ENCODE assay signal across 31 mouse cellular contexts in the genomic region with DNA sequence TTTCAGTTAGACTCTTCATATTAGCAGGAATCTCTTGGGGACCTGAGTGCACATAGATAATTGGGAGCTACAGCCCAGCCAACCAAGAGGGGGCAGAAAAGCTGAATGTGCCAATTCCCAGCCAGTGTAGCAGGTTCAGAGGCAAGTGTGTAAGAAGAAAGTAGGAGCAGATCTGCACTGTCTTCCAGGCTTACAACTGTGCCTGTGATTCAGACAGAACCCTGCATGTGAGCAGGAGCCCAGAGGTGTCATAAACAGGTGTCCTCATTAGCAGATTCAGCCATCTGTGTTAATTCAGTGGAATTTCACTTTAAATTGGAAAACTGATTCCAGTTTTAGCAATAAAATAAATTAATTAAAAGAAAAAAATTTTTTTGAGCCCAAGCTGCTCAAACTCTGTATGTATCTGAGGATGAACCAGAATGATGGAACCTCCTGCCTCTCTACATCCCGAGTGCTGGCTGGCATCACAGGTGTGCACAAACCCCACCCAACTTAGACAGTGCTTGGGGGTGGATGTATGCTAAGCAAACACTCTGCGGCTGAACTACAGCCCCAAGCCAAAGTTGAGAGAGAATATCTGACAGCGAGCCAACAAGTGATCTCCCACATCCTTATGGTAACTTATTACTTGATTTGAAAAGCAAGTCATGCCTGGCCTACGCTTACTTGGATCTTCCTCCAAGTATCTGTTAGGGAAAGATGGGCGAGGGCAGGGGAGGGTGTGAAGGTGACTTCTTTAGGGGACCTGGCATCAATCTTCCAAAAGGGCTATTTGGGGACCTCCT.
DNase-seq lines count a peak whose midpoint lies in the region; ATAC-seq and TF ChIP-seq lines count a peak whose summit lies in the region.
"Had no signal": no experiment of that assay in that cellular context is flagged by ENCODE, and none has a peak within 500 bp of the region (broad histone marks: within the 10 kb centered on the region; RNA-seq: fewer than 3 reads in every experiment).

No protein-coding gene starts in this region.

- peak; percentile 43; the same call in 1 of the 2 replicates for ATAC-seq in forebrain, embryonic 15.5 days (replicated peaks)
- no peak for ATAC-seq in forebrain, embryonic 12.5 days (ENCODE audit: low FRiP score)
- ATAC-seq in frontal cortex, adult (ENCODE audit: low TSS enrichment), result no peak
- ATAC-seq: intestine, postnatal 0 days; liver, embryonic 12.5 days; liver, postnatal 0 days; Patski had no signal

- H3K4me3 ChIP-seq in forebrain, embryonic 15.5 days, result no peak overlapping the region
- H3K4me3 ChIP-seq in forebrain, embryonic 12.5 days (replicated peaks), result no peak overlapping the region
- no peak overlapping the region for H3K4me3 ChIP-seq in kidney, adult 2 months (ENCODE audit: insufficient read depth, low read depth, low read length)
- H3K4me3 ChIP-seq: embryonic facial prominence, embryonic 13.5 days; erythroblast, embryonic 14.5 days; hindbrain, embryonic 12.5 days; liver, embryonic 12.5 days; neural tube, embryonic 13.5 days had no signal

- TF ChIP-seq CTCF in kidney, adult 2 months (conservative IDR thresholded peaks at IDR 0.05; ENCODE audit: insufficient read depth, insufficient read length, low read depth, low read length), result no peak

- peaks cover 34% of the 10 kb centered on the region for H3K4me1 ChIP-seq in forebrain, embryonic 15.5 days
- H3K4me1 ChIP-seq in forebrain, embryonic 12.5 days, result peaks cover 22% of the 10 kb centered on the region
- peaks cover 2% of the 10 kb centered on the region; the same call in 1 of the 2 replicates for H3K4me1 ChIP-seq in kidney, adult 2 months (ENCODE audit: control insufficient read depth, insufficient read depth, low read length)
- H3K4me1 ChIP-seq: liver, embryonic 12.5 days had no signal

- H3K27me3 ChIP-seq in forebrain, embryonic 15.5 days, result no peaks in the 10 kb centered on the region
- H3K27me3 ChIP-seq in forebrain, embryonic 12.5 days, result peaks cover 13% of the 10 kb centered on the region
- no peaks in the 10 kb centered on the region for H3K27me3 ChIP-seq in kidney, adult 2 months (replicated peaks; ENCODE audit: control insufficient read depth, insufficient read depth, low read length)
- H3K27me3 ChIP-seq: embryonic facial prominence, embryonic 13.5 days; liver, embryonic 12.5 days; Patski had no signal

- peak overlapping the region; percentile 8; the same call in 1 of the 2 replicates for H3K27ac ChIP-seq in forebrain, embryonic 15.5 days (replicated peaks)
- H3K27ac ChIP-seq in forebrain, embryonic 12.5 days, result no peak overlapping the region
- H3K27ac ChIP-seq in kidney, adult 2 months (ENCODE audit: insufficient read depth, low read depth, low read length), result no peak overlapping the region
- H3K27ac ChIP-seq: embryonic facial prominence, embryonic 13.5 days; hindbrain, embryonic 12.5 days; liver, embryonic 12.5 days; neural tube, embryonic 13.5 days; stomach, postnatal 0 days had no signal

- TF ChIP-seq POLR2A in kidney, adult 2 months (IDR thresholded peaks at IDR 0.05; ENCODE audit: low read depth, low read length), result no peak

- 75% methylated on average over 5 of the region's 5 CpGs for WGBS in forebrain, embryonic 15.5 days
- WGBS in forebrain, embryonic 12.5 days, result 85% methylated on average over 5 of the region's 5 CpGs
- 57% methylated on average over 5 of the region's 5 CpGs for WGBS in kidney, adult 2 months

- peak; percentile 41 for DNase-seq in kidney, adult 2 months
- no peak for DNase-seq in kidney, adult 18-20 months
- DNase-seq in layer of hippocampus, adult 9-11 months, result peak; percentile 36
- DNase-seq in layer of hippocampus, postnatal 10 days (ENCODE audit: low spot score in 2 of 2), result no peak
- DNase-seq: adrenal gland, postnatal 10 days; cerebellum, adult 11-12 months; cerebellum, adult 9-11 months; embryo, embryonic 11 days; gastrocnemius, postnatal 25 days; heart, adult 18-20 months; heart, postnatal 36 days; layer of hippocampus, postnatal 36 days; left cerebral cortex, postnatal 4 days; liver, postnatal 0 days; lung, postnatal 36 days; right cerebral cortex, postnatal 4 days; thymus, adult 2 months; thymus, postnatal 36 days had no signal

- no peaks in the 10 kb centered on the region for H3K9me3 ChIP-seq in forebrain, embryonic 15.5 days
- no peaks in the 10 kb centered on the region for H3K9me3 ChIP-seq in forebrain, embryonic 12.5 days
- H3K9me3 ChIP-seq: embryonic facial prominence, embryonic 13.5 days; hindbrain, embryonic 12.5 days; liver, embryonic 12.5 days; neural tube, embryonic 13.5 days had no signal

- H3K4me2 ChIP-seq in forebrain, embryonic 15.5 days (replicated peaks), result no peak overlapping the region
- no peak overlapping the region for H3K4me2 ChIP-seq in forebrain, embryonic 12.5 days
- H3K4me2 ChIP-seq: embryonic facial prominence, embryonic 13.5 days; heart, embryonic 11.5 days; hindbrain, embryonic 12.5 days; liver, embryonic 12.5 days; midbrain, embryonic 11.5 days; neural tube, embryonic 13.5 days had no signal

- no peak overlapping the region for H3K9ac ChIP-seq in forebrain, embryonic 15.5 days (replicated peaks)
- no peak overlapping the region for H3K9ac ChIP-seq in forebrain, embryonic 12.5 days
- H3K9ac ChIP-seq: embryonic facial prominence, embryonic 13.5 days; hindbrain, embryonic 12.5 days; liver, embryonic 12.5 days; liver, postnatal 0 days; neural tube, embryonic 13.5 days had no signal

- no peaks in the 10 kb centered on the region for H3K36me3 ChIP-seq in forebrain, embryonic 15.5 days
- no peaks in the 10 kb centered on the region for H3K36me3 ChIP-seq in forebrain, embryonic 12.5 days (replicated peaks)
- no peaks in the 10 kb centered on the region for H3K36me3 ChIP-seq in kidney, adult 2 months (ENCODE audit: control insufficient read depth, insufficient read depth, low read length)
- H3K36me3 ChIP-seq: embryonic facial prominence, embryonic 13.5 days; hindbrain, embryonic 12.5 days; liver, embryonic 12.5 days; neural tube, embryonic 13.5 days had no signal

Comparison
In these comparisons a context has a peak if more than half of its experiments do, and no peak if none do; other contexts are left out.
1. DNase-seq: peak in kidney, adult 2 months (single experiment) and layer of hippocampus, adult 9-11 months (single experiment); none in kidney, adult 18-20 months (single experiment) and layer of hippocampus, postnatal 10 days (0 of 2).